Mouse (Mus musculus): ENCODE measurements around the gene Ccdc102a. TPM values are rescaled to one million over a fixed set of nuclear protein-coding genes. Genes with fewer than 3 reads are reported as not detected.

Ccdc102a gene
- polyA plus RNA-seq, 1 experiment = 5.7 TPM

GRCm38 (mm10) chr8:94954921-94955758, 37.2 kb upstream of the Ccdc102a start:
- Histone ChIP-seq H3K4me1 (ENCODE audit: control insufficient read depth, insufficient read depth, low read length) (peaks cover 11% of the 10 kb centered on the region), H3K27ac (ENCODE audit: insufficient read depth, low read depth, low read length) (no peak overlapping the region), H3K27me3 (replicated peaks; ENCODE audit: control insufficient read depth, insufficient read depth, low read length) (no peaks in the 10 kb centered on the region), H3K36me3 (ENCODE audit: control insufficient read depth, insufficient read depth, low read length) (no peaks in the 10 kb centered on the region), H3K4me3 (ENCODE audit: insufficient read depth, low read depth, low read length) (no peak overlapping the region)
- 29% methylated on average over 9 of the region's 9 CpGs for WGBS
- peak; percentile 66 for DNase-seq
- no peak for TF ChIP-seq POLR2A (IDR thresholded peaks at IDR 0.05; ENCODE audit: low read depth, low read length)
- TF ChIP-seq CTCF (conservative IDR thresholded peaks at IDR 0.05; ENCODE audit: insufficient read depth, insufficient read length, low read depth, low read length) = peak; percentile 64

GRCm38 (mm10) chr8:94954368-94954737, 36.5 kb upstream of the Ccdc102a start:
- TF ChIP-seq CTCF (conservative IDR thresholded peaks at IDR 0.05; ENCODE audit: insufficient read depth, insufficient read length, low read depth, low read length) (no peak), POLR2A (IDR thresholded peaks at IDR 0.05; ENCODE audit: low read depth, low read length) (no peak)
- no peaks in the 10 kb centered on the region for H3K36me3 ChIP-seq (ENCODE audit: control insufficient read depth, insufficient read depth, low read length)
- peak; percentile 37 for DNase-seq
- H3K27me3 ChIP-seq (replicated peaks; ENCODE audit: control insufficient read depth, insufficient read depth, low read length) = no peaks in the 10 kb centered on the region
- WGBS = 20% methylated on average over 7 of the region's 7 CpGs
- H3K27ac ChIP-seq (ENCODE audit: insufficient read depth, low read depth, low read length) = no peak overlapping the region
- peaks cover 9% of the 10 kb centered on the region for H3K4me1 ChIP-seq (ENCODE audit: control insufficient read depth, insufficient read depth, low read length)
- H3K4me3 ChIP-seq (ENCODE audit: insufficient read depth, low read depth, low read length) = no peak overlapping the region

- no peak for TF ChIP-seq CTCF (conservative IDR thresholded peaks at IDR 0.05; ENCODE audit: insufficient read depth, insufficient read length, low read depth, low read length)
- TF ChIP-seq POLR2A (IDR thresholded peaks at IDR 0.05; ENCODE audit: low read depth, low read length) = no peak
- Histone ChIP-seq H3K27ac (ENCODE audit: insufficient read depth, low read depth, low read length) (no peak overlapping the region), H3K4me3 (ENCODE audit: insufficient read depth, low read depth, low read length) (no peak overlapping the region), H3K36me3 (ENCODE audit: control insufficient read depth, insufficient read depth, low read length) (no peaks in the 10 kb centered on the region), H3K27me3 (replicated peaks; ENCODE audit: control insufficient read depth, insufficient read depth, low read length) (no peaks in the 10 kb centered on the region), H3K4me1 (ENCODE audit: control insufficient read depth, insufficient read depth, low read length) (peaks cover 9% of the 10 kb centered on the region)
- DNase-seq = no peak
- 65% methylated on average over 7 of the region's 7 CpGs for WGBS
Measured at GRCm38 (mm10) chr8:94953624-94954367, 35.9 kb upstream of the Ccdc102a start.

GRCm38 (mm10) chr8:94952086-94952485, 34.2 kb upstream of the Ccdc102a start:
- no peak overlapping the region for H3K27ac ChIP-seq (ENCODE audit: insufficient read depth, low read depth, low read length)
- H3K27me3 ChIP-seq (replicated peaks; ENCODE audit: control insufficient read depth, insufficient read depth, low read length) = no peaks in the 10 kb centered on the region
- H3K4me3 ChIP-seq (ENCODE audit: insufficient read depth, low read depth, low read length) = no peak overlapping the region
- no peak for DNase-seq
- H3K4me1 ChIP-seq (ENCODE audit: control insufficient read depth, insufficient read depth, low read length) = peaks cover 9% of the 10 kb centered on the region
- no peaks in the 10 kb centered on the region for H3K36me3 ChIP-seq (ENCODE audit: control insufficient read depth, insufficient read depth, low read length)
- 79% methylated on average over 5 of the region's 5 CpGs for WGBS
- TF ChIP-seq CTCF (conservative IDR thresholded peaks at IDR 0.05; ENCODE audit: insufficient read depth, insufficient read length, low read depth, low read length) = no peak
- TF ChIP-seq POLR2A (IDR thresholded peaks at IDR 0.05; ENCODE audit: low read depth, low read length) = no peak

GRCm38 (mm10) chr8:94950458-94950857, 32.6 kb upstream of the Ccdc102a start:
- Histone ChIP-seq H3K36me3 (ENCODE audit: control insufficient read depth, insufficient read depth, low read length) (no peaks in the 10 kb centered on the region), H3K4me1 (ENCODE audit: control insufficient read depth, insufficient read depth, low read length) (peaks cover 9% of the 10 kb centered on the region), H3K27ac (ENCODE audit: insufficient read depth, low read depth, low read length) (no peak overlapping the region), H3K27me3 (replicated peaks; ENCODE audit: control insufficient read depth, insufficient read depth, low read length) (no peaks in the 10 kb centered on the region), H3K4me3 (ENCODE audit: insufficient read depth, low read depth, low read length) (no peak overlapping the region)
- no peak for DNase-seq
- 83% methylated on average over 5 of the region's 5 CpGs for WGBS
- no peak for TF ChIP-seq CTCF (conservative IDR thresholded peaks at IDR 0.05; ENCODE audit: insufficient read depth, insufficient read length, low read depth, low read length)
- no peak for TF ChIP-seq POLR2A (IDR thresholded peaks at IDR 0.05; ENCODE audit: low read depth, low read length)

- TF ChIP-seq POLR2A (IDR thresholded peaks at IDR 0.05; ENCODE audit: low read depth, low read length) = no peak
- TF ChIP-seq CTCF (conservative IDR thresholded peaks at IDR 0.05; ENCODE audit: insufficient read depth, insufficient read length, low read depth, low read length) = peak; percentile 97
- DNase-seq = peak; percentile 88
- 21% methylated on average over 4 of the region's 4 CpGs for WGBS
Measured at GRCm38 (mm10) chr8:94950046-94950445, 32.1 kb upstream of the Ccdc102a start.

GRCm38 (mm10) chr8:94949010-94949409, 31.1 kb upstream of the Ccdc102a start:
- no peak for DNase-seq
- H3K4me1 ChIP-seq (ENCODE audit: control insufficient read depth, insufficient read depth, low read length) = no peaks in the 10 kb centered on the region
- no peak for TF ChIP-seq POLR2A (IDR thresholded peaks at IDR 0.05; ENCODE audit: low read depth, low read length)
- 0 out of 2 replicates have a peak, but pooled peaks have one; percentile 18 for TF ChIP-seq CTCF (conservative IDR thresholded peaks at IDR 0.05; ENCODE audit: insufficient read depth, insufficient read length, low read depth, low read length)
- H3K27me3 ChIP-seq (replicated peaks; ENCODE audit: control insufficient read depth, insufficient read depth, low read length) = no peaks in the 10 kb centered on the region
- H3K4me3 ChIP-seq (ENCODE audit: insufficient read depth, low read depth, low read length) = no peak overlapping the region
- H3K36me3 ChIP-seq (ENCODE audit: control insufficient read depth, insufficient read depth, low read length) = no peaks in the 10 kb centered on the region
- no peak overlapping the region for H3K27ac ChIP-seq (ENCODE audit: insufficient read depth, low read depth, low read length)
- 90% methylated on average over 4 of the region's 4 CpGs for WGBS

More at GRCm38 (mm10) chr8:94950046-94950445, 32.1 kb upstream of the Ccdc102a start:
- Histone ChIP-seq H3K4me3 (ENCODE audit: insufficient read depth, low read depth, low read length) (no peak overlapping the region), H3K27ac (ENCODE audit: insufficient read depth, low read depth, low read length) (no peak overlapping the region), H3K27me3 (replicated peaks; ENCODE audit: control insufficient read depth, insufficient read depth, low read length) (no peaks in the 10 kb centered on the region), H3K4me1 (ENCODE audit: control insufficient read depth, insufficient read depth, low read length) (peaks cover 9% of the 10 kb centered on the region), H3K36me3 (ENCODE audit: control insufficient read depth, insufficient read depth, low read length) (no peaks in the 10 kb centered on the region)

All from kidney, adult 2 months (tissue).